Mouse (Mus musculus): ENCODE results near the gene Ralgps1.

GRCm38 (mm10) chr2:33122856-33123255 lies 248.4 kb downstream of the Ralgps1 start:
- TF ChIP-seq GATA1 (IDR thresholded peaks at IDR 0.05; ENCODE audit: borderline replicate concordance, low read length) = no peak
- no peak for TF ChIP-seq FLI1 (IDR thresholded peaks at IDR 0.05; ENCODE audit: low read length)
